Mouse (Mus musculus): Measurements from ENCODE around the gene Kdm5c. TPM values are rescaled to one million over a fixed set of nuclear protein-coding genes. Genes with fewer than 3 reads are reported as not detected.
"Not testable (repeated sequence)": the region's sequence is repeated elsewhere in the genome, so short reads cannot be mapped to it uniquely, and the experiment has no call there.

Kdm5c gene
- total RNA-seq, 2 experiments from 2014 or later = 52.7 to 55.8 TPM

GRCm38 (mm10) chrX:152279384-152279783 is 46.6 kb downstream of the Kdm5c start:
- no peak for DNase-seq (ENCODE audit: low spot score in 2 of 2)
- intact Hi-C loops (cut with DNase I) = no loop called here

GRCm38 (mm10) chrX:152284746-152285145 is 51.9 kb downstream of the Kdm5c start:
- no peak for DNase-seq (ENCODE audit: low spot score in 2 of 2)
- intact Hi-C loops (cut with DNase I) = no loop called here

DNA sequence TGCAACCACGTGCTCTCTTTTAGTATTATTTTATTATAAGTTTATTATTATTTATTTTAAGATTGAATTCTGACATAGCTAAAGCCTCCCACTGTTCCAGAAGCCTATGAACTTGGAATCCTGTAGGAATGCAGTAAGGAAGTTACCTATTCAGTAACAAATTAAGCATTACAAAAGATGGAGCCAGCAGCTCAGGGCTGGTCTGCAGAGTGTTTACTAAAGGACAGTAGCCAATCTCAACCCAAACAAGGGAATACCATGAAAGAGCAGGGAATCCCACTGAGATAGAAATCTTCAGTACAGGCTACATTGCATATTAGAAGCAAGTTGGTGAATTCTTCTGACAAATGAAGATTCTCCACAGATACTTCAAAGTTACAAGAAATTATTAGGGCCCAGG is 54.2 kb downstream of the Kdm5c start:
- DNase-seq (ENCODE audit: low spot score in 2 of 2) = not testable (repeated sequence)

GRCm38 (mm10) chrX:152306224-152306623 is 73.4 kb downstream of the Kdm5c start:
- no peak for DNase-seq (ENCODE audit: low spot score in 2 of 2)
- intact Hi-C loops (cut with DNase I) = no loop called here

More for the DNA sequence above, 54.2 kb downstream of the Kdm5c start:
- intact Hi-C loops (cut with DNase I) = not testable (repeated sequence)

- intact Hi-C loops (cut with DNase I) = no loop called here
Measured at GRCm38 (mm10) chrX:152307371-152307770, 74.6 kb downstream of the Kdm5c start.

GRCm38 (mm10) chrX:152307942-152308341 is 75.1 kb downstream of the Kdm5c start:
- no peak for DNase-seq (ENCODE audit: low spot score in 2 of 2)
- intact Hi-C loops (cut with DNase I) = no loop called here

More at GRCm38 (mm10) chrX:152307371-152307770, 74.6 kb downstream of the Kdm5c start:
- DNase-seq (ENCODE audit: low spot score in 2 of 2) = no peak

GRCm38 (mm10) chrX:152320535-152320934 is 87.7 kb downstream of the Kdm5c start:
- no peak for DNase-seq (ENCODE audit: low spot score in 2 of 2)
- intact Hi-C loops (cut with DNase I) = no loop called here

DNA sequence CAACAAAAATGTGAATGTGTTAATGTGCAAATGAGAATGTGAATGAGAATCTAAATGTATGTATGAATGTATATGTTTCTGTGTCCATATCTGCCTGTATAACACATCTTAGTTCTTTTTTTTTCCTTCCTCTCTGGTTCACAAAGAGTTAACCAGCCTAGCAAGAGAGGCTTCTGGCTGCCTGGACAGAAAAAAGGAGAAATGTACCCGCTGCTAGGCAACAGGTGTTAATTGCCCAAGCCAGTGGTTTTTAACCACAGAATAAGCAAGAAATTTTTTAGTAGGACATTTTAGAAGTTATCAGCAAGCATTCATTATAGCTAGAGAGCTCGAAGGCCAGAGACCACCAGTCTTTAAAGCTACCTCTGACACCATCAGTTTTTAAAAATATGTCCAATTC is 90.0 kb downstream of the Kdm5c start:
- DNase-seq (ENCODE audit: low spot score in 2 of 2) = no peak
- intact Hi-C loops (cut with DNase I) = no loop called here

DNA sequence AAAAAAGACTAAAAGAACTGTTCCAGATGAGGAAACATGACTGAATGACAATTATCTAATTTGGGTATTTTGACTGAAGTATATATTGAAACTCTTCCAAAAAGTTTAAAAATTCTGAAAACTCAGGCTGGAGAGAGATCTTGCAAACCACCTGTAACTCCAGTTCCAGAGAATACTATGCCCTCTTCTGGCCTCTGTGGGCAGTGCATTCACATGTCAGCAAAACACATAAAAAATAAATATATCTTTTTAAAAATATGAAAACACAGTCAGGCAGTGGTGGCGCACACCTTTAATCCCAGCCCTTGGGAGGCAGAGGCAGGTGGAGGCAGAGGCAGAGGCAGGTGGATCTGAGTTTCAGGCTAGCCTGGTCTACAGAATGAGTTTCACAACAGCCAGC is 90.8 kb downstream of the Kdm5c start:
- no peak for DNase-seq (ENCODE audit: low spot score in 2 of 2)
- intact Hi-C loops (cut with DNase I) = no loop called here

Other genes starting within 250 kb of the Kdm5c start
- gene Hsd17b10, start 231.2 kb upstream of the Kdm5c start, total RNA-seq (2021) = 10 to 100 TPM; 40.2 to 42.0 TPM
- gene Ribc1, start 216.7 kb upstream of the Kdm5c start, total RNA-seq (2021) = under 1 TPM; 0.27 to 0.49 TPM
- gene Smc1a, start 216.6 kb upstream of the Kdm5c start, total RNA-seq (2021) = 10 to 100 TPM; 45.2 to 51.3 TPM
- 100 to 1,000 TPM; 156 to 160 TPM for gene Iqsec2, start 88.8 kb upstream of the Kdm5c start, total RNA-seq (2021)
- 10 to 100 TPM; 52.5 to 54.5 TPM for gene Kantr, start 94.5 kb downstream of the Kdm5c start, total RNA-seq (2021)
- gene Tspyl2, start 109.4 kb downstream of the Kdm5c start, total RNA-seq (2021) = 10 to 100 TPM; 82.4 to 99.8 TPM
- 10 to 100 TPM; 15.8 to 17.5 TPM for gene Gpr173, start 135.7 kb downstream of the Kdm5c start, total RNA-seq (2021)